Mouse (Mus musculus): ENCODE results near the gene Nuak1. TPM values are rescaled to one million over a fixed set of nuclear protein-coding genes. Genes with fewer than 3 reads are reported as not detected.

The Nuak1 gene
- polyA plus RNA-seq, 1 experiment from 2014 or later: 4.9 TPM

DNA sequence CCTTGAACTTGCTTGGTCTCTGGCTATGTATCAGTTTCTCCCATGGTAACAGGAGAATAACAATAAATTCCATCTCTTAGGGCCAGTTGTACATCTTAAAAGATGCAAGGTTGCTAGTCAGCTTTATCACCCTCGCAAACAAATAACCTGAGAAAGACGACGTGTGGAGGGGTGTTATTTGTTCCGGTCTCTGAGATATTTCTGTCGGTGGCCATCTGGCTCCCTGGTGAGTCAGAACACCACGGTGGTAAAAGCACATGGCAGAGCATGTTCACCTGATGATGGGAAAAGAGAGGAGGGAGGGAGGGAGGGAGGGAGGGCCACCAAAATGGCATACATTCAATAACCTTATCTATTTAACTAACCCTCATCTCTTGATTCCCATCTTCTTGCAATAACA is 86.1 kb downstream of the Nuak1 start:
- 76% methylated on average over 6 of the region's 6 CpGs for WGBS
- ATAC-seq (ENCODE audit: low FRiP score) (no peak), DNase-seq (ENCODE audit: low spot score) (no peak)
- no peak overlapping the region for H3K27ac ChIP-seq
- H3K9ac ChIP-seq: no peak overlapping the region
- H3K27me3 ChIP-seq (ENCODE audit: control insufficient read depth, insufficient read depth, low read length): no peaks in the 10 kb centered on the region
- no peak overlapping the region for H3K4me3 ChIP-seq (replicated peaks; ENCODE audit: low read length)
- H3K36me3 ChIP-seq (replicated peaks; ENCODE audit: control insufficient read depth, insufficient read depth): no peaks in the 10 kb centered on the region
- no peaks in the 10 kb centered on the region for H3K4me1 ChIP-seq (replicated peaks; ENCODE audit: control insufficient read depth, insufficient read depth, low read length)
- no peaks in the 10 kb centered on the region for H3K9me3 ChIP-seq (ENCODE audit: control insufficient read depth, low read length)
- no peak overlapping the region for H3K4me2 ChIP-seq (replicated peaks)

DNA sequence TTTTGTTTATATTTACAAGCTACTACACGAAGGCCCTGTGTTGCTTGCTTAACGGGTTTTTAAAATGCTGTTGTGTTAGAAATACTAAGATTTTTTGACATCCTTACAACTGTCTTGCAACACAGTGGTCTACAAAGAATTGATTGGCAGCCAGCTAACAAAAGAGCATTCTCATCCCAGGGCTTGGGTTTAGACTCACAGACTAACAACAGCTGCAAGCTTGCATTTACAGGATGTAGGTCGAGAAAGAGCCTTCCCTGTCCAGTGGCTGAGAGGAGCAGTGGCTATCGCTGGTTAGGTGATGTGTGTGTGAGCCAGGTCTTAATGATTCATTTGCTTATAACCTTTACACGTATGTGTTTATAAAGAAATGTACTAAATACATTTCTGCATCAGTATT is 94.7 kb downstream of the Nuak1 start:
- H3K9ac ChIP-seq: no peak overlapping the region
- no peaks in the 10 kb centered on the region for H3K9me3 ChIP-seq (ENCODE audit: control insufficient read depth, low read length)
- no peak overlapping the region for H3K4me2 ChIP-seq (replicated peaks)
- WGBS: 65% methylated on average over 5 of the region's 5 CpGs
- no peaks in the 10 kb centered on the region for H3K36me3 ChIP-seq (replicated peaks; ENCODE audit: control insufficient read depth, insufficient read depth)
- H3K27ac ChIP-seq: no peak overlapping the region
- H3K4me1 ChIP-seq (replicated peaks; ENCODE audit: control insufficient read depth, insufficient read depth, low read length): no peaks in the 10 kb centered on the region
- H3K27me3 ChIP-seq (ENCODE audit: control insufficient read depth, insufficient read depth, low read length): no peaks in the 10 kb centered on the region
- no peak for ATAC-seq (ENCODE audit: low FRiP score)
- no peak for DNase-seq (ENCODE audit: low spot score)
- no peak overlapping the region for H3K4me3 ChIP-seq (replicated peaks; ENCODE audit: low read length)

DNA sequence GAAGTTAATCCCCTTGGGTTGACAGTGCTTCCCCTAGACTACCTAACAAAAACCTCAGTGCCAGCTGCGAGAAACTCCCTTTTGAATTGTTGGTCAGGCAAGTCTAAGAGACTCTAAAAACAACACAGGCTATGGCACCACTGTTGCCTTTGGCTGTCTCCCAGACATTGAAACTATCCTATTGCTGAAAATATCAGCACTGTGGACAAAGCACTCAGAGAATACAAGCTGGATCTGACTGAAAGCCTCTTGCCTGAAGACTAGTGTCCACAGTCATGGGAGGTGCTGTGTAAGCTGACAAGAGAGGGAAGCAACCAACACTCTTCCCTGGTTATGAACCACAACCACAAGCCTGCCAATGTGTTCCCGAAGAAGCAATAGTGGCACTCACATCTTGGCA is 96.9 kb downstream of the Nuak1 start:
- Histone ChIP-seq H3K27me3 (ENCODE audit: control insufficient read depth, insufficient read depth, low read length) (no peaks in the 10 kb centered on the region), H3K4me1 (replicated peaks; ENCODE audit: control insufficient read depth, insufficient read depth, low read length) (no peaks in the 10 kb centered on the region), H3K27ac (no peak overlapping the region), H3K9me3 (ENCODE audit: control insufficient read depth, low read length) (no peaks in the 10 kb centered on the region), H3K9ac (no peak overlapping the region), H3K36me3 (replicated peaks; ENCODE audit: control insufficient read depth, insufficient read depth) (no peaks in the 10 kb centered on the region), H3K4me2 (replicated peaks) (no peak overlapping the region), H3K4me3 (replicated peaks; ENCODE audit: low read length) (no peak overlapping the region)
- 94% methylated on average over 2 of the region's 2 CpGs for WGBS
- DNase-seq (ENCODE audit: low spot score) (no peak), ATAC-seq (ENCODE audit: low FRiP score) (no peak)

DNA sequence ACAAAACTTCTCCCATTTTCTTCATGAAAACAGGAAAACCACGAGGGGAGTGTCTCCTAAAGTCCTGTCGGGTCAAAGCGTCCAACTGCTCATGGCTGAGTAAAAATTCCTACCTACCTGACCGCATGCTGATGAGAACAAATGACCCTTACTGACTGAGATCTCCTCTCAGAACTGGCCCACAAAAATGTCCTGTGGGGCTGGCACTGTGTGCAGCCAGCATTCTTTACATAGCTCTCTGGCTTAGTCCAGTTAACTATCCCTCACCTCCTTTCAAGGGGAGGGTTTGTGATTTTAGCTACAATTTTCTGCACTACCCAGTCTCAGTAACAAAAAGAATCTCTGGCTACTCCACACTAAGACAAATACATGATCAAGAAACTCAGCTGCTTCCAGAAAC is 100.9 kb downstream of the Nuak1 start:
- no peak overlapping the region for H3K27ac ChIP-seq
- DNase-seq (ENCODE audit: low spot score) (no peak), ATAC-seq (ENCODE audit: low FRiP score) (no peak)
- H3K4me1 ChIP-seq (replicated peaks; ENCODE audit: control insufficient read depth, insufficient read depth, low read length): no peaks in the 10 kb centered on the region
- no peak overlapping the region for H3K4me2 ChIP-seq (replicated peaks)
- no peaks in the 10 kb centered on the region for H3K27me3 ChIP-seq (ENCODE audit: control insufficient read depth, insufficient read depth, low read length)
- 78% methylated on average over 4 of the region's 4 CpGs for WGBS
- H3K36me3 ChIP-seq (replicated peaks; ENCODE audit: control insufficient read depth, insufficient read depth): no peaks in the 10 kb centered on the region
- H3K9ac ChIP-seq: no peak overlapping the region
- no peak overlapping the region for H3K4me3 ChIP-seq (replicated peaks; ENCODE audit: low read length)
- no peaks in the 10 kb centered on the region for H3K9me3 ChIP-seq (ENCODE audit: control insufficient read depth, low read length)

DNA sequence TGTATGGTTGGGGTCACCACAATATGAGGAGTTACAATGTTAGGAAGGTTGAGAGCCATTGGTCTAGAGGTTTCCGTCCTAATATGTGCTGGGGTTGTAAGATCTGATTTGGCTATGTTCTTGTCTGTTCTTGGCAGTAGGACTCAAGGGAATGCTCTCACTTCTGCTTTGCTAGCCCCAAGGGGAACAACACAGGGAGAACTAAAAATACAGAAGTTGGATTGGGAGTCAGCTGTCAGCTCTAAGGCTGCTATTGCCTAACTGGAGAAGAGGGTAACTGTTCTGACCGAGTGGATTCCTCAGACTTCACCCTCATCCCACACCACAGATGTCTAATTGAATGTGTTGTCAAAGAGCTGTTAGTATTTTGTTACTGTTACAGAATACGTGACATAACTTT is 101.6 kb downstream of the Nuak1 start:
- ATAC-seq (ENCODE audit: low FRiP score) (no peak), DNase-seq (ENCODE audit: low spot score) (no peak)
- Histone ChIP-seq H3K9ac (no peak overlapping the region), H3K4me3 (replicated peaks; ENCODE audit: low read length) (no peak overlapping the region), H3K27ac (no peak overlapping the region), H3K27me3 (ENCODE audit: control insufficient read depth, insufficient read depth, low read length) (no peaks in the 10 kb centered on the region), H3K4me2 (replicated peaks) (no peak overlapping the region), H3K36me3 (replicated peaks; ENCODE audit: control insufficient read depth, insufficient read depth) (no peaks in the 10 kb centered on the region), H3K4me1 (replicated peaks; ENCODE audit: control insufficient read depth, insufficient read depth, low read length) (no peaks in the 10 kb centered on the region), H3K9me3 (ENCODE audit: control insufficient read depth, low read length) (no peaks in the 10 kb centered on the region)
- WGBS: 91% methylated on average over 3 of the region's 3 CpGs

DNA sequence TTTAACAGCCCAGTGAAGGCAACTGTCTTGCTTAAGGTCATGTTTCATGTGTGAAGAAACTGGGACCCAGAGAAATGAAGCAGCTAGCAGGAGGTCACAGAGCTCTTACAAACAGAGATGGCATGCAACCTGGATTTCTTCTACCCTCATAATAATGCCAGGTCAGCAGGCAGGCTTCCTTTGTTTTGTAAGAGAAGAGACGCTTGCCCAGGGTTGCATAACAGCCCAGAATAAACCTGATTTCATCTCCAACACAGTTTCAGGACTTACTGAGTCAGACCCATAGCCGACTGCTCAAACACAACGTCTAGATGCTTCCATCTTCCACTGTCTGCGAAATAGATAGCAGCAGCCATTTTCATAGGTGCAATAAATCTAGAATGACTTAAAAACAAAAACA is 105.0 kb downstream of the Nuak1 start:
- 86% methylated on average over 4 of the region's 4 CpGs for WGBS
- Histone ChIP-seq H3K4me3 (replicated peaks; ENCODE audit: low read length) (no peak overlapping the region), H3K27me3 (ENCODE audit: control insufficient read depth, insufficient read depth, low read length) (no peaks in the 10 kb centered on the region), H3K9ac (no peak overlapping the region), H3K4me1 (replicated peaks; ENCODE audit: control insufficient read depth, insufficient read depth, low read length) (no peaks in the 10 kb centered on the region), H3K4me2 (replicated peaks) (no peak overlapping the region), H3K9me3 (ENCODE audit: control insufficient read depth, low read length) (no peaks in the 10 kb centered on the region), H3K36me3 (replicated peaks; ENCODE audit: control insufficient read depth, insufficient read depth) (no peaks in the 10 kb centered on the region), H3K27ac (no peak overlapping the region)
- ATAC-seq (ENCODE audit: low FRiP score) (no peak), DNase-seq (ENCODE audit: low spot score) (no peak)

DNA sequence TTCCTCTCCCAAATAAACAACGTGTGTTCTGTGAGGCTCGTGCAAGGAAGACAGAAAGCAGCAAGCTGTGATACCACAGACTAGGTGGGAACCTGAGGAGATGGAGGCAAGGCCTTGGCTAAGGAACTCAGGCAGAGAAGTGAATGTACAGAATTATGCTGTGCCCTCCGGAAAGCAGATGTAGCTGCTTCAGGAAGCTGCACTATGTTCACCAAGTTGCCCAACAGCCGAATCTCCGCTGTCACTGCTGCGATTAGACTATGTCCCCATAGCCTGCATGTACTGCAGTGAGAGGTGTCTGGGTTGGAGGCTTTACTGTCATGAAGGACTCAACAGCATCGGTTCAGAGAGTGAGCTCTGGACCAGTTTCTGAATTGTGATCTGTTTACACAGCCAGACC is 110.6 kb downstream of the Nuak1 start:
- WGBS: 93% methylated on average over 7 of the region's 7 CpGs
- no peak for DNase-seq (ENCODE audit: low spot score)
- Histone ChIP-seq H3K4me3 (replicated peaks; ENCODE audit: low read length) (no peak overlapping the region), H3K36me3 (replicated peaks; ENCODE audit: control insufficient read depth, insufficient read depth) (no peaks in the 10 kb centered on the region), H3K27ac (no peak overlapping the region), H3K4me1 (replicated peaks; ENCODE audit: control insufficient read depth, insufficient read depth, low read length) (no peaks in the 10 kb centered on the region), H3K9me3 (ENCODE audit: control insufficient read depth, low read length) (no peaks in the 10 kb centered on the region), H3K9ac (no peak overlapping the region), H3K4me2 (replicated peaks) (no peak overlapping the region), H3K27me3 (ENCODE audit: control insufficient read depth, insufficient read depth, low read length) (no peaks in the 10 kb centered on the region)
- no peak for ATAC-seq (ENCODE audit: low FRiP score)

DNA sequence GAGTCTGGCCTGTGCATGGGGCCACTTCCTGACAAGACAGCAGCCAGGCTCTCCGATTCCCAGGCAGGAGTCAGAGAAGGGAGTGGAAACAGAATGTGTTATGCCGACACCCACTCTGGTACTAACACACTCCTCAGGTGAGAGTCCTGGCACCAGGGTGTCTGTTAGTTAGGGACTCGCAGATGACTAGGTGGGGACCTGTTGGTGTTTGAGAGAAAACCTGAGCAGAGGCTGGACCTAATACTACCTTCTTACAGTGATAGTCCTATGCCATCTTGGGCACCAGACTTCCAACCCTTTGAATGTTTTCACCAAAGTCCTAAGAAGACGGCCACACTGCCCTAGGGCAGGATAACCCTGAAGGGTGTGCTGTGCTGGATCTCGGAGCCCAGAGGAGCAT is 111.1 kb downstream of the Nuak1 start:
- H3K9me3 ChIP-seq (ENCODE audit: control insufficient read depth, low read length): no peaks in the 10 kb centered on the region
- H3K4me1 ChIP-seq (replicated peaks; ENCODE audit: control insufficient read depth, insufficient read depth, low read length): no peaks in the 10 kb centered on the region
- no peak overlapping the region for H3K4me3 ChIP-seq (replicated peaks; ENCODE audit: low read length)
- no peak overlapping the region for H3K27ac ChIP-seq
- no peak overlapping the region for H3K4me2 ChIP-seq (replicated peaks)
- H3K36me3 ChIP-seq (replicated peaks; ENCODE audit: control insufficient read depth, insufficient read depth): no peaks in the 10 kb centered on the region
- no peak overlapping the region for H3K9ac ChIP-seq
- H3K27me3 ChIP-seq (ENCODE audit: control insufficient read depth, insufficient read depth, low read length): no peaks in the 10 kb centered on the region
- ATAC-seq (ENCODE audit: low FRiP score) (no peak), DNase-seq (ENCODE audit: low spot score) (no peak)
- 89% methylated on average over 5 of the region's 5 CpGs for WGBS

DNA sequence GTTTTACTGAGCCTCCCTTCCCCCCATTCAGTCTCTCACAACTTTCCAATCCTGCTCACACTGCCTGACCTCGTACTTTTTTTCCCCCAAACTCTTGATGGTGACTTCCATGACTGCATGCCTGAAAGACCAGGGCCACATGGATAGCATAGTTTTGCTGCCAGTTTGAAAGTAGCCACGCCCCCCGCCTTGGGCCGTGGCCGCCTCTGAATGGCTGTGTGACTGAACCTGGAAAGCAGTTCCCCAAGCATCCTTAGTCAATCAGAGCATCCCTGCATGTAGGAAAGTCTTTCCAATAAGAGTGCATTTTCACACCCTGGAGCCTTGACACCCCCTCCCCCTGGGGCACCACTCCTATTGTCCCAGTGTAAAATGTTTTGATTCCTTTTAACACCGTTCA is 116.4 kb downstream of the Nuak1 start:
- ATAC-seq (ENCODE audit: low FRiP score) (no peak), DNase-seq (ENCODE audit: low spot score) (no peak)
- WGBS: 61% methylated on average over 6 of the region's 6 CpGs
- no peaks in the 10 kb centered on the region for H3K36me3 ChIP-seq (replicated peaks; ENCODE audit: control insufficient read depth, insufficient read depth)
- no peaks in the 10 kb centered on the region for H3K9me3 ChIP-seq (ENCODE audit: control insufficient read depth, low read length)
- no peak overlapping the region for H3K9ac ChIP-seq
- H3K4me2 ChIP-seq (replicated peaks): no peak overlapping the region
- H3K4me3 ChIP-seq (replicated peaks; ENCODE audit: low read length): no peak overlapping the region
- H3K27ac ChIP-seq: no peak overlapping the region
- no peaks in the 10 kb centered on the region for H3K27me3 ChIP-seq (ENCODE audit: control insufficient read depth, insufficient read depth, low read length)
- no peaks in the 10 kb centered on the region for H3K4me1 ChIP-seq (replicated peaks; ENCODE audit: control insufficient read depth, insufficient read depth, low read length)

Measured in hindbrain, embryonic 14.5 days (tissue).